Mouse (Mus musculus): ENCODE measurements around the gene Fam19a3. TPM values are rescaled to one million over a fixed set of nuclear protein-coding genes. Genes with fewer than 3 reads are reported as not detected.
"Not testable (repeated sequence)": the region's sequence is repeated elsewhere in the genome, so short reads cannot be mapped to it uniquely, and the experiment has no call there.

Gene Fam19a3
- total and polyA plus RNA-seq, 2 experiments from 2014 or later, result 0.21 TPM; not detected in 1

GRCm38 (mm10) chr3:104770918-104771317 is 10.7 kb downstream of the Fam19a3 start:
- Histone ChIP-seq H3K9me3 (ENCODE audit: low read length) (no peaks in the 10 kb centered on the region), H3K9ac (replicated peaks; ENCODE audit: low read length) (no peak overlapping the region), H3K4me3 (ENCODE audit: low read length) (no peak overlapping the region), H3K4me1 (ENCODE audit: insufficient read depth, low read length) (no peaks in the 10 kb centered on the region), H3K27ac (no peak overlapping the region), H3K4me2 (ENCODE audit: low read depth, low read length) (no peak overlapping the region), H3K36me3 (ENCODE audit: insufficient read depth, low read length) (no peaks in the 10 kb centered on the region), H3K27me3 (ENCODE audit: insufficient read depth, low read length) (peaks cover 4% of the 10 kb centered on the region)
- no peak for TF ChIP-seq CTCF (IDR thresholded peaks at IDR 0.05; ENCODE audit: low read depth)
- ATAC-seq (no peak), DNase-seq (ENCODE audit: low spot score) (no peak)
- 79% methylated on average over 3 of the region's 3 CpGs for WGBS

- Histone ChIP-seq H3K9ac (replicated peaks; ENCODE audit: low read length) (no peak overlapping the region), H3K9me3 (ENCODE audit: low read length) (no peaks in the 10 kb centered on the region), H3K27ac (no peak overlapping the region), H3K27me3 (ENCODE audit: insufficient read depth, low read length) (no peaks in the 10 kb centered on the region), H3K4me1 (ENCODE audit: insufficient read depth, low read length) (no peaks in the 10 kb centered on the region), H3K36me3 (ENCODE audit: insufficient read depth, low read length) (no peaks in the 10 kb centered on the region), H3K4me2 (ENCODE audit: low read depth, low read length) (no peak overlapping the region), H3K4me3 (ENCODE audit: low read length) (no peak overlapping the region)
- no peak for ATAC-seq
- TF ChIP-seq CTCF (IDR thresholded peaks at IDR 0.05; ENCODE audit: low read depth), result peak; percentile 71
- peak; percentile 46 for DNase-seq (ENCODE audit: low spot score)
- 57% methylated on average over 10 of the region's 10 CpGs for WGBS
Observed at GRCm38 (mm10) chr3:104770035-104770434, 11.6 kb downstream of the Fam19a3 start.

- Histone ChIP-seq H3K36me3 (ENCODE audit: insufficient read depth, low read length) (no peaks in the 10 kb centered on the region), H3K27ac (no peak overlapping the region), H3K4me2 (ENCODE audit: low read depth, low read length) (no peak overlapping the region), H3K4me1 (ENCODE audit: insufficient read depth, low read length) (no peaks in the 10 kb centered on the region), H3K9me3 (ENCODE audit: low read length) (no peaks in the 10 kb centered on the region), H3K4me3 (ENCODE audit: low read length) (no peak overlapping the region), H3K27me3 (ENCODE audit: insufficient read depth, low read length) (no peaks in the 10 kb centered on the region), H3K9ac (replicated peaks; ENCODE audit: low read length) (no peak overlapping the region)
- no peak for DNase-seq (ENCODE audit: low spot score)
- TF ChIP-seq CTCF (IDR thresholded peaks at IDR 0.05; ENCODE audit: low read depth), result no peak
- no peak for ATAC-seq
- WGBS, result 16% methylated on average over 3 of the region's 3 CpGs
Observed at GRCm38 (mm10) chr3:104769135-104769534, 12.5 kb downstream of the Fam19a3 start.

- no peaks in the 10 kb centered on the region for H3K9me3 ChIP-seq (ENCODE audit: low read length)
- DNase-seq (ENCODE audit: low spot score) (no peak), ATAC-seq (no peak)
- no peak overlapping the region for H3K27ac ChIP-seq
- H3K9ac ChIP-seq (replicated peaks; ENCODE audit: low read length), result no peak overlapping the region
- TF ChIP-seq CTCF (IDR thresholded peaks at IDR 0.05; ENCODE audit: low read depth), result no peak
- H3K36me3 ChIP-seq (ENCODE audit: insufficient read depth, low read length), result no peaks in the 10 kb centered on the region
- H3K4me3 ChIP-seq (ENCODE audit: low read length), result no peak overlapping the region
- WGBS, result 73% methylated on average over 4 of the region's 4 CpGs
- H3K27me3 ChIP-seq (ENCODE audit: insufficient read depth, low read length), result no peaks in the 10 kb centered on the region
- H3K4me1 ChIP-seq (ENCODE audit: insufficient read depth, low read length), result no peaks in the 10 kb centered on the region
- no peak overlapping the region for H3K4me2 ChIP-seq (ENCODE audit: low read depth, low read length)
Observed at GRCm38 (mm10) chr3:104767716-104768115, 13.9 kb downstream of the Fam19a3 start.

GRCm38 (mm10) chr3:104767141-104767540 is 14.5 kb downstream of the Fam19a3 start:
- Histone ChIP-seq H3K9me3 (ENCODE audit: low read length) (no peaks in the 10 kb centered on the region), H3K27ac (no peak overlapping the region), H3K4me1 (ENCODE audit: insufficient read depth, low read length) (no peaks in the 10 kb centered on the region), H3K36me3 (ENCODE audit: insufficient read depth, low read length) (no peaks in the 10 kb centered on the region), H3K4me3 (ENCODE audit: low read length) (no peak overlapping the region), H3K27me3 (ENCODE audit: insufficient read depth, low read length) (no peaks in the 10 kb centered on the region), H3K4me2 (ENCODE audit: low read depth, low read length) (no peak overlapping the region), H3K9ac (replicated peaks; ENCODE audit: low read length) (no peak overlapping the region)
- ATAC-seq (no peak), DNase-seq (ENCODE audit: low spot score) (no peak)
- no peak for TF ChIP-seq CTCF (IDR thresholded peaks at IDR 0.05; ENCODE audit: low read depth)
- WGBS, result 65% methylated on average over 2 of the region's 2 CpGs

GRCm38 (mm10) chr3:104765021-104765420 is 16.6 kb downstream of the Fam19a3 start:
- DNase-seq (ENCODE audit: low spot score) (no peak), ATAC-seq (no peak)
- H3K27ac ChIP-seq, result no peak overlapping the region
- H3K36me3 ChIP-seq (ENCODE audit: insufficient read depth, low read length), result no peaks in the 10 kb centered on the region
- TF ChIP-seq CTCF (IDR thresholded peaks at IDR 0.05; ENCODE audit: low read depth), result peak; percentile 65
- H3K9me3 ChIP-seq (ENCODE audit: low read length), result no peaks in the 10 kb centered on the region
- no peak overlapping the region for H3K4me2 ChIP-seq (ENCODE audit: low read depth, low read length)
- no peaks in the 10 kb centered on the region for H3K27me3 ChIP-seq (ENCODE audit: insufficient read depth, low read length)
- no peak overlapping the region for H3K9ac ChIP-seq (replicated peaks; ENCODE audit: low read length)
- H3K4me1 ChIP-seq (ENCODE audit: insufficient read depth, low read length), result no peaks in the 10 kb centered on the region
- no peak overlapping the region for H3K4me3 ChIP-seq (ENCODE audit: low read length)
- 23% methylated on average over 4 of the region's 4 CpGs for WGBS

- H3K4me1 ChIP-seq (ENCODE audit: insufficient read depth, low read length); H3K9ac ChIP-seq (replicated peaks; ENCODE audit: low read length); H3K27me3 ChIP-seq (ENCODE audit: insufficient read depth, low read length); H3K27ac ChIP-seq; H3K36me3 ChIP-seq (ENCODE audit: insufficient read depth, low read length); ATAC-seq; DNase-seq (ENCODE audit: low spot score); H3K9me3 ChIP-seq (ENCODE audit: low read length); H3K4me2 ChIP-seq (ENCODE audit: low read depth, low read length); H3K4me3 ChIP-seq (ENCODE audit: low read length): not testable (repeated sequence)
- 33% methylated on average over 18 of the region's 20 CpGs for WGBS
Observed at GRCm38 (mm10) chr3:104762103-104762863, 19.4 kb downstream of the Fam19a3 start.
